Mouse (Mus musculus) stomach, embryonic 14.5 days (tissue): ENCODE results near the gene Pank4. TPM values are rescaled to one million over a fixed set of nuclear protein-coding genes. Genes with fewer than 3 reads are reported as not detected.

ENCODE experiments used
- ATAC-seq: fragments of 200-750 bp; cut with Nextera tagmentation; 2 replicates; pipeline ENCODE4 v1.8.0; 2017; ENCODE audit warnings: low read depth, moderate TSS enrichment; ENCODE audit not compliant: insufficient number of reproducible peaks, insufficient read depth, low FRiP score
- H3K27ac ChIP-seq: fragments of 300-500 bp; sonication (generic); 2 replicates; pipeline ENCODE4 v1.5.1; 2014; ENCODE audit warnings: mild to moderate bottlenecking, low read length, moderate library complexity, mixed read lengths
- H3K27me3 ChIP-seq: fragments of 300-500 bp; sonication (generic); 2 replicates; pipeline ENCODE4 v1.6.1; 2014; ENCODE audit warnings: low read length, control low read depth, mixed read lengths; ENCODE audit not compliant: control insufficient read depth, insufficient read depth
- H3K36me3 ChIP-seq: fragments of 300-500 bp; sonication (generic); 2 replicates; pipeline ENCODE4 v1.6.1; 2014; ENCODE audit warnings: mild to moderate bottlenecking, control low read depth, low read length, moderate library complexity, mixed read lengths; ENCODE audit not compliant: control insufficient read depth, insufficient read depth
- H3K4me1 ChIP-seq: fragments of 300-500 bp; sonication (generic); 2 replicates; pipeline ENCODE4 v1.6.1; 2014; ENCODE audit warnings: low read length, control low read depth, mixed read lengths; ENCODE audit not compliant: control insufficient read depth, insufficient read depth
- H3K4me2 ChIP-seq: fragments of 300-500 bp; sonication (generic); replicated peaks from 2 replicates; pipeline ENCODE4 v1.6.1; 2014; ENCODE audit warnings: low read depth, low read length, control low read depth
- H3K4me3 ChIP-seq: fragments of 300-500 bp; sonication (generic); 2 replicates; pipeline ENCODE4 v1.5.1; 2014; ENCODE audit warnings: low read depth, low read length, control low read depth
- H3K9ac ChIP-seq: fragments of 300-500 bp; sonication (generic); replicated peaks from 2 replicates; pipeline ENCODE4 v1.6.1; 2014; ENCODE audit warnings: low read depth, mild to moderate bottlenecking, control low read depth, low read length, moderate library complexity, mixed read lengths
- H3K9me3 ChIP-seq: fragments of 300-500 bp; sonication (generic); 2 replicates; pipeline ENCODE4 v1.6.1; 2016; ENCODE audit warnings: low read depth, low read length, control low read depth; ENCODE audit not compliant: control insufficient read depth
- WGBS: fragments of 180-500 bp; shearing (Covaris S2); extraction: QIAGEN DNeasy Blood & Tissue Kit; methylation state at CpG from one replicate; pipeline ENCODE4 v1.1.7; 2014; 5-methylcytosine and 5-hydroxymethylcytosine counted together
- polyA plus RNA-seq: library from polyadenylated mRNA; unstranded; fragments of >200 nt; fragmentation: Nextera tagmentation; extraction: Ambion mirVana; gene quantifications from 2 replicates; pipeline ENCODE4 v1.2.1, GENCODE M21; 2014

Gene Pank4
- polyA plus RNA-seq, 1 experiment from 2014 or later, result 50.4 TPM

DNA sequence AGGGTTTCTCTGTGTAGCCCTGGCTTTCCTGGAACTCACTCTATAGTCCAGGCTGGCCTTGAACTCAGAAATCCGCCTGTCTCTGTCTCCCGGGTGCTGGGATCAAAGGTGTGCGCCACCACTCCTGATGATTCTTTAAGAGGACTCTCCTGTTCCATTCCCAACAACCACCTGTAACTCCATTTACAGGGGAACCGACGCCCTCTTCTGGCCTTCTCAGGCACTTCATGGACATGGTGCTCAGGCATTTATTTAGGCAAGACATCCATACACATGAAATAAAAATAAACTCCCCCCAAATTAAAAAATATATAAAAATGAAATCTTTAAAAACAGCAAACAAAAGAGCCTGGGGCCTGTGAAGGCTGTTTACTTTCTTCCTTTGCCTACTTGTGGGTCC is 3.2 kb downstream of the Pank4 start:
- H3K27me3 ChIP-seq, result peaks cover 9% of the 10 kb centered on the region
- H3K9me3 ChIP-seq, result no peaks in the 10 kb centered on the region
- no peak for ATAC-seq
- peaks cover 18% of the 10 kb centered on the region for H3K4me1 ChIP-seq
- no peak overlapping the region for H3K4me2 ChIP-seq
- peaks cover 39% of the 10 kb centered on the region for H3K36me3 ChIP-seq
- no peak overlapping the region for H3K9ac ChIP-seq
- H3K27ac ChIP-seq, result no peak overlapping the region
- H3K4me3 ChIP-seq, result no peak overlapping the region
- WGBS, result 63% methylated on average over 5 of the region's 5 CpGs

DNA sequence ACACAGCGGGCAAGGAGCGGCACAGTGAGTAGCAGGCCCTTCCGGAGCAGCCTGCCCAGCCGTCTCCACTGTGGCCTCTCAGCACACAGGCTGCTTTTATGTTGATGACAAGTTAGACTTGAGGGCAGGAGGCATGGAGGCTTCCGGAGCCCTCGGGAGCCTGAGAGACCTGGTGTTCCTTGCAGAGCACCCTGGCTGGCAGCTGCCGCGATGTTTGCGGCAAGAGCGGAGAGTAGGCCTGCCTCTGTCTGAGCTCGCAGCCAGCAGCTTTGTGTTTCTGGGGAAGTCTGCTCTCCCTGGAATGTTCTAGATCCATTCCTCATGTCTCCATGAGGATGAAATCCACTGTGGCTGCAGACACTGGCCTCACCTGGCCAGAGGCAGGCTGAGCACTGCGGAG is 8.6 kb downstream of the Pank4 start:
- WGBS, result 96% methylated on average over 12 of the region's 12 CpGs
- ATAC-seq, result no peak
- no peak overlapping the region for H3K4me2 ChIP-seq
- no peak overlapping the region for H3K9ac ChIP-seq
- H3K4me3 ChIP-seq, result no peak overlapping the region
- H3K36me3 ChIP-seq, result peaks cover 84% of the 10 kb centered on the region
- H3K9me3 ChIP-seq, result no peaks in the 10 kb centered on the region
- no peaks in the 10 kb centered on the region for H3K4me1 ChIP-seq
- H3K27me3 ChIP-seq, result no peaks in the 10 kb centered on the region
- H3K27ac ChIP-seq, result no peak overlapping the region

DNA sequence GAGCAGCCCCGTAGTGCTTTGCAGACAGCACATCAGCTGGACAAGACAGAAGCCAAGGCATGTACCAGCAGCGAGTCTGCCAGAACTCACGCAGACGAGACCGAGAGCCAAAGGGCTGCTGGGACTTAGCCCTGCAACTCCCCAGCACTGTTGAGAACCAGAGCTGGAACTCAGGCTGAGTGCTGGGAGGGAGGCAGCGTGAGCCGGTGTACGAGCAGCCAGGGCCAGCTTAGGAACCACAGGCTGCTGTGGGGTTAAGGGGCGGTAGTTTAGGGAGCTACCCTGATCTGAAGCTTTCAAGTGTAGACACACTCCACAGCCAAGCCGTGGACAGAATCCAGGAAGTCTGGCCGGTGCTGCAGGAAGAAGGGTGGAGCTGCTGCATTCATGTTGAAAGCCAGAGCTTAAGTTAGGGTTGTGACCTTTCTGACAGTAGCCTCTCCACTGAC is 10.3 kb downstream of the Pank4 start:
- Histone ChIP-seq H3K36me3 (peaks cover 97% of the 10 kb centered on the region), H3K4me1 (no peaks in the 10 kb centered on the region), H3K27ac (no peak overlapping the region), H3K27me3 (no peaks in the 10 kb centered on the region), H3K9me3 (no peaks in the 10 kb centered on the region), H3K4me3 (no peak overlapping the region), H3K9ac (no peak overlapping the region), H3K4me2 (no peak overlapping the region)
- no peak for ATAC-seq
- 86% methylated on average over 11 of the region's 11 CpGs for WGBS

- Histone ChIP-seq H3K4me3 (no peak overlapping the region), H3K9me3 (no peaks in the 10 kb centered on the region), H3K27me3 (no peaks in the 10 kb centered on the region), H3K4me1 (no peaks in the 10 kb centered on the region), H3K4me2 (no peak overlapping the region), H3K36me3 (peaks cover 59% of the 10 kb centered on the region), H3K27ac (no peak overlapping the region), H3K9ac (no peak overlapping the region)
- ATAC-seq, result no peak
- WGBS, result 90% methylated on average over 4 of the region's 4 CpGs
Observed at GRCm38 (mm10) chr4:154980110-154980509, 16.2 kb downstream of the Pank4 start.

GRCm38 (mm10) chr4:154981076-154981475 is 17.2 kb downstream of the Pank4 start:
- Histone ChIP-seq H3K27ac (no peak overlapping the region), H3K9me3 (no peaks in the 10 kb centered on the region), H3K4me2 (no peak overlapping the region), H3K4me3 (no peak overlapping the region), H3K9ac (no peak overlapping the region), H3K27me3 (no peaks in the 10 kb centered on the region), H3K4me1 (peaks cover 5% of the 10 kb centered on the region; the same call in 1 of the 2 replicates), H3K36me3 (peaks cover 49% of the 10 kb centered on the region)
- 86% methylated on average over 6 of the region's 6 CpGs for WGBS
- no peak for ATAC-seq

GRCm38 (mm10) chr4:154981530-154981929 is 17.6 kb downstream of the Pank4 start:
- no peak overlapping the region for H3K27ac ChIP-seq
- H3K4me2 ChIP-seq, result no peak overlapping the region
- peak; percentile 44 for ATAC-seq
- no peaks in the 10 kb centered on the region for H3K27me3 ChIP-seq
- H3K36me3 ChIP-seq, result peaks cover 46% of the 10 kb centered on the region
- H3K9me3 ChIP-seq, result no peaks in the 10 kb centered on the region
- no peak overlapping the region for H3K4me3 ChIP-seq
- no peak overlapping the region for H3K9ac ChIP-seq
- peaks cover 8% of the 10 kb centered on the region; the same call in 1 of the 2 replicates for H3K4me1 ChIP-seq
- 40% methylated on average over 7 of the region's 7 CpGs for WGBS

GRCm38 (mm10) chr4:154982247-154983120 is 18.6 kb downstream of the Pank4 start:
- H3K9me3 ChIP-seq, result no peaks in the 10 kb centered on the region
- no peak overlapping the region for H3K4me3 ChIP-seq
- 69% methylated on average over 19 of the region's 19 CpGs for WGBS
- no peak overlapping the region for H3K27ac ChIP-seq
- H3K36me3 ChIP-seq, result peaks cover 37% of the 10 kb centered on the region
- no peak for ATAC-seq
- peaks cover 8% of the 10 kb centered on the region; the same call in 1 of the 2 replicates for H3K4me1 ChIP-seq
- no peaks in the 10 kb centered on the region for H3K27me3 ChIP-seq
- no peak overlapping the region for H3K4me2 ChIP-seq
- no peak overlapping the region for H3K9ac ChIP-seq

DNA sequence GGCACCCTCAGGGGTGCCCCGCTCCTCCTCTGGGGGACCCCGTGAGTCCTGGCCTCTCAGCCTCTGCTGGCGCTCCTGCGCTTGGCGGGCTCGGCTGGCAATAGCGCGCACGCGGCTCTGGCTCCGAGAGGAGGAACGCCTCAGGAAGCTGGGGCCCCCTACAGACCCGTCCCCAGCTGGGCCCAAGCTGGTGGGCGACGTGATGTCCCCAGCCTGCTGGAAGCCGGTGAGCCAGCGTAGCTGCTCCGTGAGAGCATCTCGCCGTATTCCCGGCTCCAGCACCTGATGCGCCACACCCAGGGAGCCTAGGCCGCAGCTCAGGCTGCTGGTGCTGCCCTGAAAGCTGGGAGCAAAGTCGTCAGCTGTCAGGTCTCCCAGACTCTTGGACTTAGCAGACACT is 19.8 kb downstream of the Pank4 start:
- Histone ChIP-seq H3K36me3 (peaks cover 25% of the 10 kb centered on the region), H3K4me1 (peaks cover 8% of the 10 kb centered on the region; the same call in 1 of the 2 replicates), H3K27ac (no peak overlapping the region), H3K27me3 (no peaks in the 10 kb centered on the region), H3K4me3 (no peak overlapping the region), H3K9ac (no peak overlapping the region), H3K4me2 (no peak overlapping the region), H3K9me3 (no peaks in the 10 kb centered on the region)
- ATAC-seq, result no peak
- 26% methylated on average over 24 of the region's 24 CpGs for WGBS
